Mouse (Mus musculus): ENCODE measurements at regions not wholly inside any gene's neighbourhood (a gene's known extent, or its start where the extent isn't known, plus 50 kb on each side); places are given as distances from the start of the nearest gene placed in this dataset.

- TF ChIP-seq CTCF (IDR thresholded peaks at IDR 0.05; ENCODE audit: extremely low read depth, insufficient read depth, low read length) (no peak), POLR2A (IDR thresholded peaks at IDR 0.05; ENCODE audit: extremely low read depth, insufficient read depth, low read length) (no peak)
Measured at GRCm38 (mm10) chr10:96238850-96239249, 102.4 kb downstream of the Gm5426 start.
